Mouse (Mus musculus): ENCODE data around the gene Tysnd1.

GRCm38 (mm10) chr10:61717406-61718296, 22.3 kb downstream of the Tysnd1 start:
- TF ChIP-seq CTCF (IDR thresholded peaks at IDR 0.05; ENCODE audit: extremely low read depth, insufficient read depth, low read length) (no peak), POLR2A (IDR thresholded peaks at IDR 0.05; ENCODE audit: extremely low read depth, insufficient read depth, low read length) (no peak)
